Mouse (Mus musculus): ENCODE results near the gene Slc9a9. TPM values are rescaled to one million over a fixed set of nuclear protein-coding genes. Genes with fewer than 3 reads are reported as not detected.

Gene Slc9a9
- polyA plus RNA-seq, 1 experiment from 2014 or later = 5.0 TPM

DNA sequence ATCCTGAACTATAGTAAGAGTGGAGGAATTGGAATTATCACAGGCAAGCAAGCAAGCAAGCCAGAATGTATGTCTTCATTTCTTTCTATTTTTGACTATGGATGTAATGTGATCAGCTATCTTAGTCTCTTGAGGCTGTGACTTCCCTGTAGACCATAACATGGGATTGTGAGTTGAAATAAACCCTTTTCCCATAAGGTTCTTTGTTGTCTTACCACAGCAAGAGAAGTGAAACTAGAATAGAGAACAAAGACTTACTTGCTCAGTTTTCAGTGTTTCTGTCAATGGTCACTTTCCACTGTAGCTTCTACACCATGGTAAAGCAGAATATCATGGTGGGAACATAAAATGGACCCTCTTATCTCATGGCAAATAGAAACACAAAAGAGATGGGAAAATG is 366.5 kb downstream of the Slc9a9 start:
- no peak for TF ChIP-seq CTCF (IDR thresholded peaks at IDR 0.05; ENCODE audit: low read depth)
- Histone ChIP-seq H3K9ac (no peak overlapping the region), H3K27me3 (ENCODE audit: insufficient read depth, low read length) (no peaks in the 10 kb centered on the region), H3K4me3 (ENCODE audit: low read depth, low read length) (no peak overlapping the region), H3K36me3 (ENCODE audit: insufficient read depth) (no peaks in the 10 kb centered on the region), H3K4me1 (ENCODE audit: insufficient read depth) (no peaks in the 10 kb centered on the region), H3K4me2 (no peak overlapping the region), H3K9me3 (ENCODE audit: low read depth, low read length) (no peaks in the 10 kb centered on the region), H3K27ac (ENCODE audit: low read depth) (no peak overlapping the region)
- DNase-seq (no peak), ATAC-seq (ENCODE audit: insufficient read depth) (no peak)

DNA sequence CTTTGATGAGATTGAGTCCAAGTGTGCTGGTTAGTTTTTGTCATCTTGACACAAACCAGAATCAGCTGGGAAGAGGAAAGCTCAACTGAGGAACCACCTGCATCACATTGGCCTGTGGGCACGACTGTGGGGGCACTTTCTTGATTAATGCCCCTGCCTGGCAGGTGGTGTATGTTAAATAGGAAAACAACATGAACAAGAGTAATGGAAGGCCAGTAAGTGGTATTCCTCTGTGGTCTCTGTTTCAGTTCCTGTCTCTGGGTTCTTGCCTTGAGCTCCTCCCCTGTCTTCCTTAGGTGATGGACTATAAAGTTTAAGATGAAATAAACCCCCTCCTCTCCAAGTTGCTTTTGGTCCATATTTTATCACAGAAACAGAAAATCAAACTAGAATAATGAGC is 372.7 kb downstream of the Slc9a9 start:
- no peak for TF ChIP-seq CTCF (IDR thresholded peaks at IDR 0.05; ENCODE audit: low read depth)
- Histone ChIP-seq H3K9ac (no peak overlapping the region), H3K27ac (ENCODE audit: low read depth) (no peak overlapping the region), H3K4me1 (ENCODE audit: insufficient read depth) (no peaks in the 10 kb centered on the region), H3K27me3 (ENCODE audit: insufficient read depth, low read length) (no peaks in the 10 kb centered on the region), H3K9me3 (ENCODE audit: low read depth, low read length) (no peaks in the 10 kb centered on the region), H3K4me3 (ENCODE audit: low read depth, low read length) (no peak overlapping the region), H3K4me2 (no peak overlapping the region), H3K36me3 (ENCODE audit: insufficient read depth) (no peaks in the 10 kb centered on the region)
- WGBS = 18% methylated on average over 1 of the region's 1 CpGs
- DNase-seq (no peak), ATAC-seq (ENCODE audit: insufficient read depth) (no peak)

DNA sequence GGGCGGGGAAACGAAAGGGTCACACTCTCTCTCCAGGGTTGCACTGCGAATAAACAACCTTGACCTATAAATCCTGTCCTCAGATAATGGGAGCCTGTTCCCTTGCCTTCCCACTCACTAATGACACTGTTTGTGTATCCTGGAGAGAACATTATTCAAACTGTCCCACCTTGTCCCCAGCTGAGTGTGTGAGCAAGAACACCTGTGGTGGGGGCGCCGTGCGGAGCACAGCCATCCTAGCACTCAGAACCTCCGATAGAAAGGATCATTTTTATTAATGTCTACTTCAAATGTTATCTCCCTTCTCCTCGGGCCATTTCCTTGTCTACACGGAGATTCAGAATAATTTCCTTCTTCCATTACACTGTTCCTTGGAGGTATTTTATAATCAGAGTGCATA is 382.5 kb downstream of the Slc9a9 start:
- 31% methylated on average over 9 of the region's 9 CpGs for WGBS
- H3K4me2 ChIP-seq = no peak overlapping the region
- no peaks in the 10 kb centered on the region for H3K9me3 ChIP-seq (ENCODE audit: low read depth, low read length)
- no peak for TF ChIP-seq CTCF (IDR thresholded peaks at IDR 0.05; ENCODE audit: low read depth)
- 0 out of 2 replicates have a peak, but pooled peaks cover 3% of the 10 kb centered on the region for H3K4me1 ChIP-seq (ENCODE audit: insufficient read depth)
- ATAC-seq (ENCODE audit: insufficient read depth) = no peak
- no peak overlapping the region for H3K27ac ChIP-seq (ENCODE audit: low read depth)
- H3K36me3 ChIP-seq (ENCODE audit: insufficient read depth) = no peaks in the 10 kb centered on the region
- H3K9ac ChIP-seq = no peak overlapping the region
- DNase-seq = no peak
- no peak overlapping the region for H3K4me3 ChIP-seq (ENCODE audit: low read depth, low read length)
- no peaks in the 10 kb centered on the region for H3K27me3 ChIP-seq (ENCODE audit: insufficient read depth, low read length)

DNA sequence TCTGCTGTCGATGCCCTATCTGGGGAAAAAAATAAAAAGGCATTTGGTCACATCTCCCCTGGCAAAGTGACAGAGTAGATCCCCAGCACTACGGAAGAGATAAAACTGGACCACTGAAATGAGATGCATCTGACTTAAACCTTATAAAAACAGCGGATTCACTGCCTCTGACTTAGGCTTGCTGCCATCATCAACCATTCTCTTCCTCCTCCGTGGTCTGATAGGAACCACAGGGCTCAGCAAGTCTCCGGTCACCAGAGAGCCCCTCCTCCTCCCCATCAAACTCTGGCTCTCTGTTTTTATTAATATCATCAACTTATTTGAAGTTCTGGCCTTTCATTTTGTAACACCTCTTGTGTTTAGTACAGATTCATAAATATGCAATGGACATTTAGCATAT is 383.5 kb downstream of the Slc9a9 start:
- WGBS = 57% methylated on average over 5 of the region's 5 CpGs
- ATAC-seq (ENCODE audit: insufficient read depth) (no peak), DNase-seq (no peak)
- no peak for TF ChIP-seq CTCF (IDR thresholded peaks at IDR 0.05; ENCODE audit: low read depth)
- Histone ChIP-seq H3K4me2 (no peak overlapping the region), H3K4me1 (ENCODE audit: insufficient read depth) (0 out of 2 replicates have a peak, but pooled peaks cover 3% of the 10 kb centered on the region), H3K9ac (no peak overlapping the region), H3K27ac (ENCODE audit: low read depth) (no peak overlapping the region), H3K9me3 (ENCODE audit: low read depth, low read length) (no peaks in the 10 kb centered on the region), H3K4me3 (ENCODE audit: low read depth, low read length) (no peak overlapping the region), H3K27me3 (ENCODE audit: insufficient read depth, low read length) (no peaks in the 10 kb centered on the region), H3K36me3 (ENCODE audit: insufficient read depth) (no peaks in the 10 kb centered on the region)

DNA sequence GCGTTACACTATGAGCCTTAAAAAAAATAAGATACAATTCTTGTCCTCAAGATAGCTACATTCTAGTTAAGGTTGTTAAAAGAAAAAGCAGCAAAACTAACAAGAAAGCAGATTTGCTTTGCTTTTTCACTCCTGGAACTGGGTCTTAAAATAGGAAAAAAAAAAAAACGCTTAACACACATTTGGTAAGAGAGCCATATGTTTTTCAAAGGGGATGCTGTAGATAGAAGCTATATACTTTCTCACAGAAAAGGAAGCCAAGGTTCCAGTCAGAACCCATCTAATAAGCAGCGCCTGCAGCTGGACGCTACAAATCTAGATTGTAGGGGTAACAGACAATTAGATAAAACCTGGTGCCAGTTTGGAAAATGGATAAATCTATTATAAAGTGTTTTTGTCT is 386.1 kb downstream of the Slc9a9 start:
- Histone ChIP-seq H3K4me3 (ENCODE audit: low read depth, low read length) (no peak overlapping the region), H3K4me1 (ENCODE audit: insufficient read depth) (0 out of 2 replicates have a peak, but pooled peaks cover 3% of the 10 kb centered on the region), H3K4me2 (no peak overlapping the region), H3K36me3 (ENCODE audit: insufficient read depth) (no peaks in the 10 kb centered on the region), H3K27me3 (ENCODE audit: insufficient read depth, low read length) (no peaks in the 10 kb centered on the region), H3K9me3 (ENCODE audit: low read depth, low read length) (no peaks in the 10 kb centered on the region), H3K27ac (ENCODE audit: low read depth) (no peak overlapping the region), H3K9ac (no peak overlapping the region)
- no peak for TF ChIP-seq CTCF (IDR thresholded peaks at IDR 0.05; ENCODE audit: low read depth)
- no peak for DNase-seq
- no peak for ATAC-seq (ENCODE audit: insufficient read depth)
- 82% methylated on average over 4 of the region's 4 CpGs for WGBS

DNA sequence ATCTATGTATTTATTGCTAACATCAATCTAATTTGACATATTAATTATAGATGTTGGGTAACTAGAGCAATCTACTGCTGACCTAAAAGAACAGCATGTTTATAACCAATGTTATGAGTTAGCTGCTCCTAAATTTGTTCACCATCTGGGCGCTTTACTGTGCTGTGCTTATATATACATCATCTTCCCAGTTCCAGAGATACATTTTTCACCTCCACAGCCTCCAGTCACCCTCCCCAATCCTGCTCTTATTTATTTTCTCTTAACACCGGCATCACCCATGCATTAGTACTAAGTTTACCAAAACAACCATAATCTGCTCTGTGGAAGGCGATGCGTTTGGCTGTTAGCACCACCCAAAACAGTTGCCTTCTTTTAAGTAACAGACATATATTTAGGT is 391.0 kb downstream of the Slc9a9 start:
- no peak overlapping the region for H3K27ac ChIP-seq (ENCODE audit: low read depth)
- 68% methylated on average over 4 of the region's 4 CpGs for WGBS
- no peaks in the 10 kb centered on the region for H3K36me3 ChIP-seq (ENCODE audit: insufficient read depth)
- no peaks in the 10 kb centered on the region for H3K9me3 ChIP-seq (ENCODE audit: low read depth, low read length)
- DNase-seq (no peak), ATAC-seq (ENCODE audit: insufficient read depth) (no peak)
- no peak overlapping the region for H3K4me2 ChIP-seq
- H3K4me1 ChIP-seq (ENCODE audit: insufficient read depth) = no peaks in the 10 kb centered on the region
- no peak overlapping the region for H3K4me3 ChIP-seq (ENCODE audit: low read depth, low read length)
- TF ChIP-seq CTCF (IDR thresholded peaks at IDR 0.05; ENCODE audit: low read depth) = no peak
- no peaks in the 10 kb centered on the region for H3K27me3 ChIP-seq (ENCODE audit: insufficient read depth, low read length)
- H3K9ac ChIP-seq = no peak overlapping the region

DNA sequence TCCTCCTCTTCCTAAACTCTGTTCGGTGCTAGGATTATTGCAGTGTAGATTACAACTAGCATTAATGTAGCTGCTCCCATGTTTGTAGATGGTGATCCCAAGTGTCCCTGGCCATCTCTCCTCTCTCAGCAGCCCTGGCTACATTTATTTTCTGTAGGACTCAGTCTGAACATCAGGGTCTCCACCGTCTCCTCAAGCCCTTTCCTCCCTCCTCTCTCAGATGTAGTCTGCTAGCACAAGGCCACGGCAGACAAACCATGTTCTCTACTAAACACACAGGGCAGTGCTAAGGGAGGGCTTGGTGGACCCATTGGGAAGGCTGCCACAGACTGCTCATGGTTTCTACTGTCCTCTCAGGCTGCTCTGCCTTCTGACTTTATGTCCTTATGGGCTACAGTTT is 397.3 kb downstream of the Slc9a9 start:
- H3K4me2 ChIP-seq = no peak overlapping the region
- H3K36me3 ChIP-seq (ENCODE audit: insufficient read depth) = no peaks in the 10 kb centered on the region
- H3K9ac ChIP-seq = no peak overlapping the region
- peaks cover 6% of the 10 kb centered on the region; the same call in 1 of the 2 replicates for H3K4me1 ChIP-seq (ENCODE audit: insufficient read depth)
- 45% methylated on average over 3 of the region's 3 CpGs for WGBS
- TF ChIP-seq CTCF (IDR thresholded peaks at IDR 0.05; ENCODE audit: low read depth) = no peak
- H3K27me3 ChIP-seq (ENCODE audit: insufficient read depth, low read length) = no peaks in the 10 kb centered on the region
- no peak overlapping the region for H3K27ac ChIP-seq (ENCODE audit: low read depth)
- ATAC-seq (ENCODE audit: insufficient read depth) = no peak
- no peak for DNase-seq
- H3K9me3 ChIP-seq (ENCODE audit: low read depth, low read length) = no peaks in the 10 kb centered on the region
- no peak overlapping the region for H3K4me3 ChIP-seq (ENCODE audit: low read depth, low read length)

DNA sequence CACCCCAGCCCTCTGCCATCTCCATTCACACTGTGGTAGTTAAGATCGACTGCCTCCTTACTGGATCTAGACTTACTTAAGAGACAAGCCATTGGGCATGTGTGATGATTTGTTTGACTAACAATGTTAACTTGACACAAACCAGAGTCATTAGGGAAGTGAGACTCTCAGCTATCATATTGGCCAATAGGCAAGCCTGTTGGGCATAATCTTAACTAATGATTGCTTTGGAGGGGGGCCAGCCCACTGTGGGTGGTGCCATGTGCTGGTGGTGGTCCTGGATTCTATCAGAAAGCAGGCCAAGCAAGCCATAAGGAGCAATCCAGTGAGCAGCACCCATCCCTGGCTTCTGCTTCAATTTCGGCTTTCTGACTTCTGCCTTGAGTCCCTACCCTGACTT is 398.8 kb downstream of the Slc9a9 start:
- Histone ChIP-seq H3K4me2 (no peak overlapping the region), H3K27ac (ENCODE audit: low read depth) (no peak overlapping the region), H3K9me3 (ENCODE audit: low read depth, low read length) (no peaks in the 10 kb centered on the region), H3K4me3 (ENCODE audit: low read depth, low read length) (no peak overlapping the region), H3K4me1 (ENCODE audit: insufficient read depth) (peaks cover 14% of the 10 kb centered on the region; the same call in 1 of the 2 replicates), H3K36me3 (ENCODE audit: insufficient read depth) (no peaks in the 10 kb centered on the region), H3K27me3 (ENCODE audit: insufficient read depth, low read length) (no peaks in the 10 kb centered on the region), H3K9ac (no peak overlapping the region)
- WGBS = 94% methylated on average over 2 of the region's 2 CpGs
- no peak for DNase-seq
- ATAC-seq (ENCODE audit: insufficient read depth) = no peak
- TF ChIP-seq CTCF (IDR thresholded peaks at IDR 0.05; ENCODE audit: low read depth) = no peak
